Mouse (Mus musculus): ENCODE data around the gene Echs1. TPM values are rescaled to one million over a fixed set of nuclear protein-coding genes. Genes with fewer than 3 reads are reported as not detected.
"Not testable (repeated sequence)": the region's sequence is repeated elsewhere in the genome, so short reads cannot be mapped to it uniquely, and the experiment has no call there.

Echs1 gene
- 100 to 1,000 TPM; 600 to 610 TPM for total RNA-seq (2021)
- long read RNA-seq, experiment 1, transcript Echs1-201 (8 exons, 1,557 nt): major isoform, 1,292 of 1,354 reads
- long read RNA-seq, experiment 1, partial matches to known transcripts: 26 of 1,354 reads
- long read RNA-seq, experiment 1, other reads (novel, unspliced or antisense): 34 of 1,354 reads
- long read RNA-seq, experiment 2, transcript Echs1-201 (8 exons, 1,557 nt): major isoform, 734 of 769 reads
- long read RNA-seq, experiment 2, partial matches to known transcripts: 23 of 769 reads
- long read RNA-seq, experiment 2, other reads (novel, unspliced or antisense): 12 of 769 reads

DNA sequence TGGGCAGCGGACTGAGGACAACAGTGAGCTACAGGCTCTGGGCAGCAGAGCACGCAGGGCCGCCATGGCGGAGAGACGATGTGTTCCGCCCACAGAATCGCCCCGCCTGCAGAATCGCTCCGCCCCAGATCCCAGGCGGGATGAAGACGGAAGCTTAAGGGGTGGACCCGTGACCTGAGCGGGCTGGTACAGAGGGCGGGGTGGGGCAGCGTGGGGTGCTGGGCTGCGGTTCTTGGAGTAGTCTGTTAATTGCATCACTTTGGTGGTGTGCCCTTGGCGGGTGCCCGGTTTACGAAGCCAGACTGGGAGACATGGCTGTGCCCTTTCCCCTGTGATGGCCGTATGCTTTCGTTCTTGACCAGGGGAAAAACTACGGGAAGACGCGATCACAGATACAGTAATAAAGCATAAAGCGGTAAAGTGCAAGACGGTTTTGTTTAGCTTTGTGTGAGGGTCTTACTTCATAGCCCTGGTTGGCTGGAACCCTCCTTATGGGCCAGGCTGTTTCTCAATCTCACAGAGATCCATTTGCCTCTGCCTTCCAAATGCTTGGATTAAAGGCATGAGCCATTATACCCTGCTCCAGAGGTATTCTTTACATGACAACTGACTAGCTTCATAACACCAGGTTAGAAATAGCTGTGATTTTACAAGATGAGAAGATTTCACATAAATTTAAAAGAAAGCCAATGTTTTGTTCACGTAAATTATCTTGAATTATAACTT, at the start of gene Echs1:
Gene Echs1, minus strand, starts transcription at position 148 of the 726 bp plus-strand sequence.
- DNase-seq: peak; percentile 96

DNA sequence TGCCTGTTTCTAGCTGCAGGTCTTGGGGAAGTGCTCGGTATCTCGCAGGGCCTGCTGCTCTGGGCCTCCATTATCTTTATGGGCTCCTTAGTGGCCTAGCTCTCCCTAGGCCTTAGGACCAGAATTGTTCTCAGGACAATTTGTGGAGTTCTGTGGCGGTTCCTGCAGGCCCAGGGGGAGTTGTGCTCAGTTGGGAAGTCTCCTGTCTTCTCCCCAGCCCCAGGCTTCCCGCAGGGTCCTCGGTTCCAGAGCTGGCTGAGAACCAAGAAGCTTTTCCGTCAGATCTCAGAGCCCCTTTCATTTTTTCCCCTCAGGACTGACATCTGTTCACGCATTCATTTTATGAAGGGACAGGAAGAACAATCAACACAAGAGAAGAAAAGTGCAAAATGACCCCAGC, 48.4 kb upstream of the Echs1 start, which contains the start of gene Olfr522:
Gene Olfr522, minus strand, starts transcription at position 101 of the 400 bp plus-strand sequence.
- no peak for DNase-seq

DNA sequence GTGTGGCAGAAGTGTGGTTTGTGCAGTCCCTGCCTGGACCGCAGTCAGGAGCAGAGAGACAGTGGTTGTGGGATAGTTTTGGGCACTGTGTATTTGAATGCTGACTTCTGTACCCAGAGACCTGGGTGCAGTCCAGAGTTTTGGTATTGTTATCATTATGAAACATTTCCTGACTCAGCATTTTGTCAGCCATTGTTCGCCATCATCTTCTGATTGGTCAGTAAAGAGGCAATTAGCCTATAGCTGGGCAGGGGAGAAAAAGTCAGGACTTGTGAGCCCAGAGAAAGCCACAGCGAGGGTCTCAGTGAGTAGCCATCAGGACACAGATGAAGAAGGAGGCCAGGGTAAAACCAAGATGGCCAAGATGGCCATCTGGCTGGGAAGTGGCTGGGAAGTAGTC, 44.1 kb upstream of the Echs1 start:
- DNase-seq: no peak

DNA sequence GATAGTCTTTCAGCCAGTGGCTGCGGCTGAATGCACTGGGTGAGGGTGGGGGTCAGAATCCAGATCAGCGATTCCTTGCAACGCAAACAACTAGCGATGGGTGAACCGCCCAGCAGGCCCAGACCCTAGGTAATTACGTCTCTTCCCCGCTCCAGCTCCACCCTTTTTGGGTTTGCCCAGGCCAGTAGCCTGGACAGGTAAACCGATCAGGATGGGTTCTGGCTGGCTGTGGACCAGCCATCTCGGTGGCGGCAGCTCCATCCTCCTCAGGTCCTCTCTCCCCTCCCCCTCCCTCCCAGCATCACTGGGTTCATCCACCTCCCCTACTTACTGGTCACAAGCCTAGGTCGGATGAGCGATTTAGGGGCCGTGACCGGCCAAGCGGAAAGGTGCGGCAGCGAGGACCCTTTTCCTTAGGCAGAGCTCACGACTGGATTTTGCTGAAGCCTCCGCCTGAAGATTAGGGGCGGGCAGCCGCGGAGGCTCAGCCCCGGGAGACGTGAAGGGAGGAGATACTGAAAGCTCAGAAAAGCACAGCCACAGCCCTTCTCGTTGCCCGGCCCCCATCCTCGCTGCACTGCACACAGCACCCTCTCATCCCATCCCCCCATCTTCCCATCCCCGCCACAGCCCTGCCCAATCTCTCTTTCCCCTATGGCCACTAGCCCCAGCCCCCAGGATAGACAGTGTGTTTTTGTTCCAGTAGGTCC, 38.1 kb upstream of the Echs1 start, which contains the start of gene Sprn:
Gene Sprn, minus strand, starts transcription at position 660 of the 710 bp plus-strand sequence.
- no peak for DNase-seq

DNA sequence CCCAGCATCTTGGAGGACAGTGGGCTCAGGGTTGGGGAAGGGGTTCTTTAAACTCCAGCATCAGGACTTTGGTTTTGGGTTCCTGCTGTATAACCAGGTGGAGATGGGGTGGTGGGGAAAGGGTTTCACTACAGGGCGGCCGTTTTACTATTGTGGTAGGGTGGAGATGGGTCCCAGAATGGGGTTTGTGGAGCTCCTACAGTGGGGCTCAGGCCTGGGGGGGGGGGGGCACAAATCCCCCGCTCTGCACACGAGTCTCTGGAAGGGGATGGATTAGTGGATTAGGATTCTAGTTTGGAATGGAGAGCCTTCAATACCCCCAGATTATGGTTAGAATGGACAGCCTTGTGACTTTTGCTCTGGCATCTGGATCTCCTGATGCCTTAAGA, 37.5 kb upstream of the Echs1 start:
- DNase-seq: no peak

DNA sequence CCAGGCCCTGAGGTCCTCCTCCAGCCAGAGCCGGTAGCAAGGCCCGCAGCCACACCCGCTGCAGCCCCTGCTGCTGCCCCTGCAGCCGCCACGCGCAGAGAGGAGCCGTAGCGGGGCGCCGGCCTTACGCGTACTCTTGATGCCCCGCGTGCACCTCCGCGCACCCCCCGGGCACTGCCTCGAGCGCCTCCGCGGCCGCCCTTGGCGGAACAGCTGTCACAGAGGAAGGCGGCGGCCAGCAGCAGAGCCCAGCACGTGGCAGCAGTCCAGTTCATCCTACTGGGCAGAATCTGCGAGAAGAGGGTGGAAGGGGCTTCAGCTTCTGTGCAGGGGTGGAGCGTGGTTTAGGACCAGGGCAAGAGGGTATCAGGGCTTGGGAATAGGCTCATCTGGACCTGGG, 37.1 kb upstream of the Echs1 start:
- peak; percentile 51 for DNase-seq

DNA sequence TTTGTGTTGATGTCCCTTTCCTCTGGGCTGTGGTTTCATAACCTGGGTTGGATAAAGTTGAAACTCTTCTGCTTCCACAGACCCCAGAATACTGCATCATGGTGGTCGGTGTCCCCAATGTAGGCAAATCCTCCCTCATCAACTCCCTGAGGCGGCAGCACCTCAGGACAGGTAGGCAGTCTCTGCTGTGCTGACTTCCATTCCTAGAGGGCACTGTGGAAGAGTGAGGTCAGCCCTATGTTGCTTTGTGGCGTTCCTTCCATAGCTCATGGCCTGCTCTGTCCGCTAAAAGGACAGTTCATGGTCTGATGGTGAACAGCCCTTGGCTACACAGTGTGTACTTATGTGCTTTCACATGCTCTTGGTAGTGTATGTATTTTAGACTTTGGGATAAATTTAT, 28.3 kb upstream of the Echs1 start:
- no peak for DNase-seq

DNA sequence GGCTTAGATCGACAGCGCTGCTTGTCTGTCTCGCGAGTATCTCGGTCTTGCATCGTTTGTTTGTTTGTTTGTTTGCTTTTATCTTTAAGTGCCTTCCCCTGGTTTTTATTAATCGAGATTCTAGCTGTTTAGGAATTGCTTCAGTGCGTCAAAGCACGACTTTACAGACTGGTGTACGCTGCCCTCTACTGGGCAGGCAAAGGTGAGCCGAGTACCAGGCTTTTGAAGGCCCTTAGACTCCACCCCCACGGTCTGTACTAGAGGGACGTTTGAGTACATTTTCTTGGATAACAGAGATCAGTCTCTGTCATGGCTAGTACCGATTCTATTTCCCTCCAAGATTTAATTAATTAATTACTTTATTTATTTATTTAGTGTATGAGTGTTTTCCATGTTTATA, 25.1 kb upstream of the Echs1 start:
- peak; percentile 81 for DNase-seq

DNA sequence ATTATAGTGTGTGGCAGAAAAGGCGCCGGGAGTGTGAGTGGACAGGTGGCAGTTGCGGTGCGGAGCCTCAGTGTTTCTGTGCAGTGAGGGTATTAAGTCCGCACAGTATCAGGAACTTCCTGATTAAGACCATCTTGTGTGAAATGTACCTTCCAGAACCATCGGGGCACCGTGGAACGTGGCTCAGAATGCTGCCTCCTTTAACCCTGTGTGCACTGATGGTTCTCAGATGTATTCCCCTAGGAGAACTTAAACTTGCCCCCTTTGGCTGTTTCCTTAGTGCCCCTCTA, 21.7 kb upstream of the Echs1 start:
- DNase-seq: no peak

DNA sequence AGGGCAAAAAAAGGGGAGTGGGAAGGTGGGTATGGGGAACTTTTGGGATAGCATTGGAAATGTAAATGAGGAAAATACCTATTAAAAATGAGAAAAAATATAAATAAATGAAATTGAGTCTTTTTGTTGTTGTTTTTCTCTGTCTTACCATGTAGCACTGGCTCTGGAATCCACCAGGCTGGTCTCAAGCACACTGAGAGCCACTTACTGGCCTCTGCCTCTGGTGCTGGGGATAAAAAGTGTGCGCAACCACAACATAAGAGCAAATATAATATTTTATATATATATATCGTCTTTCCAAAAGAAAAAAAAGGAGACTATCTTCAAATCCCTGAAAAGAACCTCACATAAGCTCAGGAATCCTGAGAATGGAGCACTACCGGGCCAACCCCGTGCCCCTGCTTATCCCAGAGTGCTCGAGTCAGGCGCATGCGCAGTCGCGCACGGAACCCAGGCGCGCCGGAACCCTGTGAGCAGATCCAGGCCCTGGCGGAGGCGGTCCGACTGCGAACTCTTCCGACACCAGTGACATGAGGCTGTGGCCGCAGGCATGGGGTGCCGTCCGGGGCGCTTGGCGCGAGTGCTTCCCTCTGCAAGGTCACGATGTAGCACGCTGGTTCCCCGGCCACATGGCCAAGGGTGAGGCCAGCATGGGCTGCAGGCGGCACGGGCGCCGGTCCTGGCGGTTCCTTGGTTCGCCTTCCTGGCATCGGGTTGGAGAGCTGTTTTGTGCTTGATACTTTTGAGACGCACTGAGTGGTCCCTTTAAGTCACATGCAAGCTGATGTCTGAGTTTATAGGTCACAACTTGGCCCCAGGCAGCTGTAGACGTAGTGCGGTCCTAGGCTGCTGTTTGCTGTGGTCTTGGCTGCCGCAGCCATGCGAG, 21.1 kb upstream of the Echs1 start, which contains the start of gene Mtg1:
Gene Mtg1, plus strand, starts transcription at position 430 of the 886 bp plus-strand sequence.
- DNase-seq: peak; percentile 97

DNA sequence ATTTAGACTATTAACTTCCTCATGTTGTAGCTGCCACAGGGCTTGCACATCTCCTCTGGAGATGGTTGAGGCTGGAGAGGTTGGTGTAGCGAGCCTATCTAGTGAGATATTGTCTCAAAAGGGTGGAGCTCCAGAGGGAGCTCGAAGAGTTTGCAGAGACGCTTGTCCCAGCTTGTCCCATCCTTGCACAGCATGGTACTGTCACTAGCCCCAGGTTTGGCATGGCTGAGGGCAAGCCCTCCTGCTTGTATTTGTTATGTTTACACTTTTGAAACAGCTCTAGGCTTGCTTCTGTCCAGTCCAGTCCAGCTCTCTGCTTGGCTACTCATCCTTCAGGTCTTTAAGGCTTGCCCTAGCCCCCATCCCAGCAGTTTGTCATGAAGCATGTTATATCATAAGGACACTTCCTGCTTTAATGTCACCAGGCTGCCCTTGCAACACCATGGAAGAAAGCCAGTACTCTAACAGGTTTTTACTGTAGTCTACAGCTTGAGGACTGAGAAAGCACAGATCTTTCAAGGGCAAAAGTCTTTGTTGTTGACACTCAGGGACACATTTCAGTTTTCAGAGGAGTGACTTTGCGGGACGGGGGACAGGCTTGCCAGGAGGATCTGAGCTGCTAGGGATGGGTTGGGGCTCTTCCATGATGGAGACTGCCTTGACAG, 19.0 kb upstream of the Echs1 start:
- DNase-seq: peak; percentile 50

DNA sequence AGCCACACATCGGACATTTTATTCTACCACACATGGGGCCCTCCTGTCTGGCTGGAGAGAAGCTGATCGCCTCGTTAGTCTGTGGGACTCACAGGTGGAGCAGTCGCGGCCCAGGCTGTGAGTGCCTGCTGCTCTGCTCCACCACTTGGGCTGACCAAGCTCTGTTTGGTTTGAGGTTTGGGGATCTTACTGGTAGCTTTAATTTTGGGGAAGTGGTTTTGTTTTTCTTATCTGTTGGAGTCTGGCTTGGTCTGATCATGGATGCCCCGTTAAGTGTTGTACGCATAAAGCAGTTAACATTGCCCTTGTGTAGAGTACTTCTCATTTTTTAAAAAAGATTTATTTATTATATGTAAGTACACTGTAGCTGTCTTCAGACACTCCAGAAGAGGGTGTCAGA, 17.8 kb upstream of the Echs1 start:
- DNase-seq: not testable (repeated sequence)

DNA sequence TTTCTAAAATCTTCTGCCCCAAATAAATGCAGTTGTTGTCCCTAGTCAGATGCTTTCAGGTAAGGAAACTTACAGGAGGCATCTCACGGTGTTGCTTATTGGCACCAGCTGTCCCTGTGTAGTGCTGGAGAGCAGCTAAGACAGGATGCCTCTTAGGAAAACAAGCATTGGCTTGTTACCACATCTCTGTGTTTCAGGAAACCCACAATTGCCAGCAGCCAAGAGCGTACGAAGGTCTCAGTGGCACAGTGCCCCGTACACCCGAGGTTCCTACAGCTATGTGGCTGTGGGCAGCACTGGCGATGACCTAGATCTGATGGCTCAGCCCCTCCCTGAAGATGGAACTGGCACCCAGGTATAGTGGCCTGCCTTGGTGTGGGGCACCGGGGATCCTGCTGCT, 15.9 kb upstream of the Echs1 start:
- DNase-seq: not testable (repeated sequence)

DNA sequence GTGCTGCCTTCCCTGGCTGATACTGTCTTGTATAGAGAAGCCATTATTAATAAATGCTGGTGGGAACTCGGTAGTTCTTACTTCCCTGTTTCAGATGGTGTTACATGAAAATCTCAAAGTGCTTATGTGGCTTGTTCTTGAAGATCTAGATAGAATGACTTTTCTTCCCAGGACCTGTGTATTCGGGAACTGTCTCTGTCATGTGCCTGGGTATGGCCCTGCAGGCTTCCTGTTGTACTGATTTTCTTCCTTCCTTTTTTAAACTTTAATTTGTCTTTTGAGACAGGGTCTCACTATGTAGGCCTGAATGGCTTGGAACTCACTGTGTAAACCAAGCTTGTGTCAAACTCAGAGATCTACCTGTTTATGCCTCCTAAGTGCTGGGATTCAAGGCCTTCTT, 11.6 kb upstream of the Echs1 start:
- DNase-seq: no peak

DNA sequence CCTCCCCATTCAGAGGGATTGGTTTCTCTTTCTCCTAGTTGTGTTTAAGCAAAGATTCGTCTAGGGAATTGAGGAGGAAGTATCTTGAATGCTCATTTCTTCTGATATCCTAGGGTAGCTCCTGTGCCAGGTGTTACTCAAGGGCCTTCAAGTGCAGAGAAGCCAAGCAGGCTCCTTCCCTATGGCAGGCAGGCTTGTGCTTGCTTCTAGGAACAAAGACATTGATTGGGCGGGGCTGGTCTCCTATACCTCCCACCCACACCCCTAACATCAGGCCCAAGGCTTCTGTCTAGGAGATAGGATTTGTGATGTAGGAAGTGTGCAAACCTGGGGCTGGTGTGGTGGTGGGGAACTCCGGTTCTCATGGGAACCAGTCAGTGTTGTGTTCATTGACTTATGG, 10.7 kb upstream of the Echs1 start:
- DNase-seq: no peak

DNA sequence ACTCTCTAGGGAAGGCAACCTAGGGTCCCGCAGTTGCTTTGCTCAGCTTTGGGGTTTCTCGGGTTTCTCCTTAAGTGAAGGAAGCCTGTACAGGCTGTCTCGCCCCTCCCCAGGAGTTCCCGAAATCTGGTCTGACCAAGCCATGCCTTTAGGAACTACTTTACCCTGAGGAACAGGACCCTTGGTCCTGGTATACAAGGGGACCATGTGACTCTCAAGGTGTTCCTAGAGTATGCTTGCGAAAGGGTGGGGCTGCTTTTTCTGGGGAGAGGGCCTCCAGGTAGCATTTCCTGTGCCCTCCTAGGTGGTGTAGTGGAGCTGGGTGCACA, 9.7 kb upstream of the Echs1 start:
- DNase-seq: no peak

DNA sequence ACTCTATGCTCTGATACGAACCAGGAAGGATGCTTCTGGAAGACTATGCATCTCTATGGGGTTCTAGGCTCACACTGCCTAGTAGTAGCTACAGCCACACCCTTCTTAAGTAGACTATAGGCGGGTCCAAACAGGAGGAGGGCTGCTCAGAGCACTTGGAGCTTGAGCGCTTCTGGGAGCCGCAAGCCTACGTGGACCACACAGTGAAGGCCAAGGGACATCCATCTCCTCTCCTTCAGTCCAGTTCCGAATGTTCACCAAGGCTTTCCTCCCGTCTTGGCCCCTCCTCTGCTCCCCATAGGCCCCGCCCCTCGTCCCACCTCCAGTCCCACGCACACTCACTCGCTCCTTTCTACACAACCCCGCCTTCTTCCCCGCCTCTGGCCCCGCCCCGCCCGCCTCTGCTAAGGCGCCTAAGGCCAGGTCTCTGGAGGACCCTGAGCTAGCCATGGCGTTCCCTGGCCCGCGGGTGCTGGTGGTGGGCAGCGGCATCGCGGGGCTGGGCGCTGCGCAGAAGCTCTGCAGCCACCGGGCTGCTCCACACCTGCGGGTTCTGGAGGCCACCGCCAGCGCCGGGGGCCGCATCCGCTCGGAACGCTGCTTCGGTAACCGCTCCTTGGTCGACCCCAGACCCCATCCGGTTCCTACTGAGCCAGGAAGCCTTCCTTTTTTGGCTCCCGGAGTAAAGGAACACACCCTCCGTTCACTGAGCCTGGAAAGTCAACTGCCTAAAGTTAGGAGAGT, 9.2 kb upstream of the Echs1 start:
- DNase-seq: peak; percentile 98

DNA sequence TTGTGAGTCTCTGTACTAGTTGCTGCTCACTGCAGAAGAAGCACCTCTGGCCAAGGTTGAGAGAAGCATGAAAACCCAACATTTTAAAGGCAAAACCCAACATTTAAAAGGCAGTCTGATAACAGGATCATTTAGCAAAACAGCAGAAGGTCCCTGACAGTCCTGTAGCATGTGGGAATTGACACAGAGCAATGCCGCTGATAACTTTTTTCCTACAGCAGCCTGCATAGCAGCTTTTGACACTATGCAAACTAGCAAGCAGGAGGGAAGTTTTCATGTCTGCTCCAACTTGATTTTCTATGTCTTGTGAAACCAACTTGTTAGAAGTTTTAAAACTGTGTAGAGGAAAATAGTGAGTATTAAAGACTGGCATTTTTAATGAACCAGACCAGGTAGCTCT, 8.1 kb upstream of the Echs1 start:
- DNase-seq: no peak

DNA sequence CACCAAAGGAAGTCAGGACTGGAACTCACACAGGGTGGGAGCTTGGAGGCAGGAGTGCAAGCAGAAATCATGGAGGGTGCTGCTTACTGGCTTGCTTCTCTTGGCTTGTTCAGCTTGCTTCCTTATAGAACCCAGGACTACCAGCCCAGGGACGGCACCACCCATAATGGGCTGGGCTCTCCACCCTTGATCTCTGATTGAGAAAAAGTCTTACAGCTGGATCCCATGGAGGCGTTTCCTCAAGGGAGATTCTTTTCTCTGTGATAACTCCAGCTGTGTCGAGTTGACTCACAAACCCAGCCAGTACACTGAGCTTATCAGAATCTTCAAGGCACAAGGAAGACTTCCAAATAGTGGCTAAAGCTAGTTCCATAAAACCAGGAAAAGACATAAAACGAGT, 6.5 kb upstream of the Echs1 start:
- DNase-seq: no peak

DNA sequence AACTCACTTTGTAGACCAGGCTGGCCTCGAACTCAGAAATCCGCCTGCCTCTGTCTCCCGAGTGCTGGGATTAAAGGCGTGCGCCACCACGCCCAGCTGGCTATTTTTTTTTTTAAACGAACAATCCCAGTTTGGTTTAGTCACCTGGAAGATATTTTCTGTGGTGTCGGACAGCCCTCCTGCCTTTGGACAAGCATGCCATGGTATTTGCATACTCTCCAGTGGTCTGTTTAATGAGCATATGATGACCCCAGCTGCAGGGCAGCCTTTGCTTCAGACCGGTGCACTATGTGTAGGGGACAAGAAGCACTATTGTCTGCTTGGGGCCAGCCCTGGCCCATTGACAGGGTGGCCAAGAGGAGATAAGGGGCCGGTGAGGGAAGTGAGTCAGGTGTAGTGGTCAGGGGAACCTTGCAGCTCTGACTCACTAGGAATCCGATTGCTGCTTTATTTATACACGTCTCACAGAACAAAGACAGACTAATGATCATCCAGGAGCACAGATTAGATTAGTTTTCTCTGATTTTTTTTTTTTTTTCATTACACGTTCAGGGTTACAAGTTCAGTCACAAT, 5.1 kb upstream of the Echs1 start:
- DNase-seq: no peak

DNA sequence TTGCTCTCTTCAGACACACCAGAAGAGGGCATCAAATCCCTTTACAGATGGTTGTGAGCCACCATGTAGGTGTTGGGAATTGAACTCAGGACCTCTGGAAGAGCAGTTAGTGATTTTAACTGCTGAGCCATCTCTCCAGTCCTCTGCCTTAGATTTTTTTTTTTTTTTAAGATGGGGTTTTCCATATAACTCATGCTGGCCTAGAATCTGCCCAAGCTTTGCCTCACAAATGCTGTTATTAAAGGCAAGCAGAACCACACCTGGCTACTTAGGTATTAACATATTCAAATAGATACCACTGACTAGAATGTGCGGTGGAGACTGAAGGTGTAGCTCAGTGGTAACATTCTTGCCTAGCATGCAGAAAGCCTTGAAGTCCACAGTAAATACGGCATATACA, 4.2 kb upstream of the Echs1 start:
- no peak for DNase-seq
